Mouse (Mus musculus): ENCODE results near the gene Rbm18.

DNA sequence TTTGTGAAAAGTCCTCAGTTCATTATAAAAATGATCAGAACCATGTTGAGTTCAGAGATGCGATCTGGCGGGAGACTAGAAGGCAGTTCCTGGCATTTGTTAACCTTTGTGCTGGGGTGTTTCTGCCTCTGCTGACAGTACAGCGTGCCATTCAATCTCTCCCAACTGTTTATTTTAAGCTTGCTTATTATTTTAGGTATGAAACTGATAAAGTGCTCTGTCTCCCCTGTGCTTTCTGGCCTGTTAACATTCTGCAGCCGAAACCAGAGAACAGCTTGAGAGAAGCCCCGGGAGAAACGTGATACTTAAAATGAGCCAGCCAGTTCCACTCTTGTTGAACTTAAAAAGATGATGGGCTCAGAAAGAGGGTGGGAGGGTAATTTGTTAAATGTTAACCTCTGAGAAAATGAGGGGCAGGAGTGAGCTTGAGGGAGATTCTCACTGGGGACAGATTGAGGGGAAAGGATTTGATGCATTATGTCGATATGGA is 12.3 kb upstream of the Rbm18 start:
- TF ChIP-seq CTCF (IDR thresholded peaks at IDR 0.05; ENCODE audit: extremely low read depth, insufficient read depth, low read length) = no peak
- no peak for TF ChIP-seq POLR2A (IDR thresholded peaks at IDR 0.05; ENCODE audit: extremely low read depth, insufficient read depth, low read length)

All from cortical plate, adult 2 months (tissue).